Mouse (Mus musculus): ENCODE data around the gene Gata5.

Gata5 gene

DNA sequence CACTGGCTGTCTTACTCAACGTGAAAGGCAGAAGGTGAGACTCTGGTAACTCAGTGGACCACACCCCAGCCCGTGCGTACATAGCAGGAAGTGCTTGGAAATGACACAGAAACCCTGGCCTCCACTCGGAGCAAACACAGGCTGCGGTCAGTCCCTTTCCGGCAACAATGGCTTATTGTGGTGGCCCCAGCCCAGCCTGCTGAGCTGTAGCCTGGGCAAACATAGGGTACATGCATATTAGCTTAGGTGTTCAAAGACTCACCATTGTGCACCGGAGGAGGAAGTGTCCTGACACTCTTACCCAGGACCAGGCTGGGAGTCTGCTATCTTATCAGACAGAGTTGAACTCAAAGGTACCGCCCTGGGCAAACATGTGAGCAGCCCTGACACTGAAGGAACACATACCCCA is 57.6 kb downstream of the Gata5 start:
- in situ Hi-C loops (cut with MboI; ENCODE audit: low pct_unique_long_range_greater_than_20kb in 1 of 2, low sequenced_read_pairs in 2 of 2, unreplicated experiment in 1 of 2): no loop called here

DNA sequence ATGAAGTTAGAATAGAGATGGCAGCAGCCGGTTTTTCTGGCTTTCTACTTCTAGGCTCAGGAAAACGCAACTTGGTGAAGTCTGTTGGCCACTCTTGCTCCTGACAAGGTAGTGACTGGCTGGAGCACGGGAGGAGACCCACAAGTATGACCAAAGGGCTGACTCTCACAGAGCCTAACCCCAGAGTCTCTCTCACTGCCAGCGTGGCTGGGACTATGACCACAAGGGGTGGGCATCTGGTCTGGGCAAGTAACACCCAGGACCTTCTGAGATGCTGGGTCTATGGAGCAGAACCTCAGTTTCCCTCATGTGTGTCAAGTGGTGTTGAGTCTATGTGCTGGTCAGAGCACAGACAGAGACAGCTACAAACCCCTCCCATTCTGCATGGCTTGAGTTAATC is 58.1 kb downstream of the Gata5 start:
- in situ Hi-C loops (cut with MboI; ENCODE audit: low pct_unique_long_range_greater_than_20kb in 1 of 2, low sequenced_read_pairs in 2 of 2, unreplicated experiment in 1 of 2): no loop called here

DNA sequence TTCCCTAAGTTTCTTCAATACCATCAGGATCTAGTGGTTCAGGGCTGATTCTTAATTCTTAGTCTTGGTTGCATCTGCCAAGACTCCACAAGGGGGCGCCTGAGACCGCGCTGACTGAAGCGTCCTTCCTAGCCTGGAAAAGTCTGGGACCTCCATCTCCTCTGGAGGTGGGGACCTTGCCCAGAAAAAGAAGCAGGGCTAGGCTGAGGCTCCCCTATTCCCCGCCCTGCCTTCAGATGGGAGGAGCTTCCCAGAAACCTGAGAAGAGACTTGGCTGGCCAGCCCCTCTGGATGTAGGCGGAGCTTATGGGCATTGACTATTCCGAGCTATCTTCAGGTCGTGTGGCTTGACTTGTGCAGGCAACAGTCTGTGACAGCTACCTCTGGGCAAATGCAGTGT is 58.7 kb downstream of the Gata5 start:
- in situ Hi-C loops (cut with MboI; ENCODE audit: low pct_unique_long_range_greater_than_20kb in 1 of 2, low sequenced_read_pairs in 2 of 2, unreplicated experiment in 1 of 2): no loop called here

Data from mouse embryonic stem cell (cell line).